ENCODE assay signal across 8 mouse cellular contexts in the genomic region with DNA sequence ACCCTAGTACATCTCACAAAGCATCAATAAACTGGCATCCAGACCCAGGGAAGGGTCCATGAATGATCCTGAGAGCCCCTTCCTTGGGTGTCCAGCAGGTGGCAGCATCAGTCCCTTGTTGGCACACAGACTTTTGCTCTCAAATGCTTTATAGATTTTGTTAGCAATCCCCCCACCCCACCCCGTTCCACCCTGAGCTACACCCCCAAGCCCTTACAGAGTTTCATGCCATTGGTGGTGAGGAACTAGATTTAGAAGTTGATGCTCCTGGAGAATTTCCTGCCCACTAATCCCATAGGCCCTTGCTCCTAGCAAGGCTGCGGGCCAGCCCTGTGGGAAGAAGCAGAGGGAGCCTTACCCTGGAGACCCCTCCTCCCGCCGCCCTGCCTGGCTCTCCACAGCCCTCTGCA. TPM values are rescaled to one million over a fixed set of nuclear protein-coding genes. Genes with fewer than 3 reads are reported as not detected.
A peak's percentile ranks its signal among the peaks of the same experiment; 100 is the strongest.
DNase-seq lines count a peak whose midpoint lies in the region; ATAC-seq and TF ChIP-seq lines count a peak whose summit lies in the region.

No protein-coding gene starts in this region.

- H3K9me3 ChIP-seq in embryonic facial prominence, embryonic 10.5 days = no peaks in the 10 kb centered on the region
- no peaks in the 10 kb centered on the region for H3K9me3 ChIP-seq in kidney, embryonic 15.5 days (replicated peaks)
- H3K9me3 ChIP-seq in neural tube, embryonic 11.5 days (ENCODE audit: control insufficient read depth, low read length) = no peaks in the 10 kb centered on the region
- no peaks in the 10 kb centered on the region for H3K9me3 ChIP-seq in stomach, postnatal 0 days (ENCODE audit: control insufficient read depth, low read length)

- no peaks in the 10 kb centered on the region for H3K36me3 ChIP-seq in embryonic facial prominence, embryonic 10.5 days (replicated peaks)
- no peaks in the 10 kb centered on the region for H3K36me3 ChIP-seq in kidney, embryonic 15.5 days
- no peaks in the 10 kb centered on the region for H3K36me3 ChIP-seq in neural tube, embryonic 11.5 days (ENCODE audit: control insufficient read depth, insufficient read depth, low read length)
- H3K36me3 ChIP-seq in stomach, postnatal 0 days (ENCODE audit: control insufficient read depth, insufficient read depth, low read length) = no peaks in the 10 kb centered on the region

- H3K9ac ChIP-seq in kidney, embryonic 15.5 days = no peak overlapping the region
- H3K9ac ChIP-seq in neural tube, embryonic 11.5 days (ENCODE audit: low read length) = peak overlapping the region; percentile 23; the same call in 1 of the 2 replicates
- H3K9ac ChIP-seq in stomach, postnatal 0 days (ENCODE audit: low read length) = no peak overlapping the region

- ATAC-seq in kidney, embryonic 15.5 days (replicated peaks; ENCODE audit: low FRiP score) = peak; percentile 63
- no peak for ATAC-seq in neural tube, embryonic 11.5 days (ENCODE audit: insufficient read depth, low FRiP score, low TSS enrichment)
- peak; percentile 36; the same call in 1 of the 2 replicates for ATAC-seq in stomach, postnatal 0 days (ENCODE audit: low FRiP score, low TSS enrichment)

- WGBS in embryonic facial prominence, embryonic 10.5 days = 6% methylated on average over 4 of the region's 4 CpGs
- WGBS in kidney, embryonic 15.5 days = 5% methylated on average over 4 of the region's 4 CpGs
- 23% methylated on average over 4 of the region's 4 CpGs for WGBS in neural tube, embryonic 11.5 days
- WGBS in stomach, postnatal 0 days = 6% methylated on average over 4 of the region's 4 CpGs

- H3K4me2 ChIP-seq in kidney, embryonic 15.5 days = peak overlapping the region; percentile 45
- no peak overlapping the region for H3K4me2 ChIP-seq in neural tube, embryonic 11.5 days (ENCODE audit: low read depth)
- no peak overlapping the region for H3K4me2 ChIP-seq in stomach, postnatal 0 days (replicated peaks; ENCODE audit: low read depth)

- TF ChIP-seq CTCF in stomach, postnatal 0 days (IDR thresholded peaks at IDR 0.05; ENCODE audit: low read depth) = peak; percentile 91

- peak; percentile 69 for DNase-seq in 416B (ENCODE audit: low read depth)
- DNase-seq in adrenal gland, postnatal 10 days = peak; percentile 89
- DNase-seq in embryonic facial prominence, embryonic 10.5 days (ENCODE audit: low spot score) = peak; percentile 83
- DNase-seq in heart, adult 9 months (ENCODE audit: low spot score in 2 of 2) = peak; percentile 67 to 83
- peak; percentile 76 for DNase-seq in liver
- DNase-seq in neural tube, embryonic 11.5 days (ENCODE audit: low spot score) = peak; percentile 78
- peak; percentile 82 for DNase-seq in stomach, postnatal 0 days (ENCODE audit: low spot score)

- peak overlapping the region; percentile 31 for H3K4me3 ChIP-seq in embryonic facial prominence, embryonic 10.5 days
- H3K4me3 ChIP-seq in kidney, embryonic 15.5 days (replicated peaks) = no peak overlapping the region
- H3K4me3 ChIP-seq in neural tube, embryonic 11.5 days (ENCODE audit: low read depth, low read length) = no peak overlapping the region
- H3K4me3 ChIP-seq in stomach, postnatal 0 days (ENCODE audit: low read depth, low read length) = no peak overlapping the region

- H3K27me3 ChIP-seq in embryonic facial prominence, embryonic 10.5 days (replicated peaks; ENCODE audit: low read depth, poor library complexity, severe bottlenecking) = 0 out of 2 replicates have a peak, but pooled peaks cover 4% of the 10 kb centered on the region
- H3K27me3 ChIP-seq in kidney, embryonic 15.5 days = no peaks in the 10 kb centered on the region
- H3K27me3 ChIP-seq in neural tube, embryonic 11.5 days (ENCODE audit: control insufficient read depth, insufficient read depth, low read length) = no peaks in the 10 kb centered on the region
- H3K27me3 ChIP-seq in stomach, postnatal 0 days (ENCODE audit: control insufficient read depth, insufficient read depth, low read length) = no peaks in the 10 kb centered on the region

- peaks cover 9% of the 10 kb centered on the region for H3K4me1 ChIP-seq in embryonic facial prominence, embryonic 10.5 days
- H3K4me1 ChIP-seq in kidney, embryonic 15.5 days = peaks cover 13% of the 10 kb centered on the region
- H3K4me1 ChIP-seq in neural tube, embryonic 11.5 days (ENCODE audit: control insufficient read depth, insufficient read depth, low read length) = no peaks in the 10 kb centered on the region
- no peaks in the 10 kb centered on the region for H3K4me1 ChIP-seq in stomach, postnatal 0 days (replicated peaks; ENCODE audit: control insufficient read depth, insufficient read depth)

- no peak for TF ChIP-seq EP300 in stomach, postnatal 0 days (optimal IDR thresholded peaks at IDR 0.05)

- H3K27ac ChIP-seq in embryonic facial prominence, embryonic 10.5 days (replicated peaks) = peak overlapping the region; percentile 51; the same call in 1 of the 2 replicates
- peak overlapping the region; percentile 60; the same call in 1 of the 2 replicates for H3K27ac ChIP-seq in kidney, embryonic 15.5 days
- no peak overlapping the region for H3K27ac ChIP-seq in neural tube, embryonic 11.5 days (ENCODE audit: low read depth, low read length)
- no peak overlapping the region for H3K27ac ChIP-seq in stomach, postnatal 0 days (replicated peaks)

RNA-seq across cellular contexts. Expression of gene Neurl1b, which starts 52.1 kb away (rescaled TPM):
- total RNA-seq in adrenal gland, postnatal 10 days (2021) = 10 to 100 TPM; 43.6 to 44.0 TPM
- 0.16 TPM in 2 replicates for polyA plus RNA-seq in embryonic facial prominence, embryonic 10.5 days (2016; fragmentation: Nextera tagmentation; extraction: Ambion mirVana)
- polyA plus RNA-seq in kidney, embryonic 15.5 days (2015; fragmentation: Nextera tagmentation; extraction: Ambion mirVana) = 1.3 and 1.7 TPM in 2 replicates
- polyA plus RNA-seq in neural tube, embryonic 11.5 days (2014; fragmentation: Nextera tagmentation; extraction: Ambion mirVana) = 0.27 and 0.32 TPM in 2 replicates
- 1.1 and 1.4 TPM in 2 replicates for polyA plus RNA-seq in stomach, postnatal 0 days (2015; fragmentation: Nextera tagmentation; extraction: Ambion mirVana)

Comparison
In these comparisons a context has a peak if more than half of its experiments do, and no peak if none do; other contexts are left out.
1. H3K27ac ChIP-seq: peak in embryonic facial prominence, embryonic 10.5 days (single experiment) and kidney, embryonic 15.5 days (single experiment); none in neural tube, embryonic 11.5 days (single experiment) and stomach, postnatal 0 days (single experiment).
2. Peak in every context shown above with its lines, with median percentiles within 50 percentile points of each other: DNase-seq.